Mouse (Mus musculus) T-cell, adult 2 months (primary cell): ENCODE data around the gene Psmg3.

Source experiments
- DNase-seq: peaks from one replicate; pipeline ENCODE4 v3.0.0; 2022; ENCODE audit warnings: low spot score

The Psmg3 gene

DNA sequence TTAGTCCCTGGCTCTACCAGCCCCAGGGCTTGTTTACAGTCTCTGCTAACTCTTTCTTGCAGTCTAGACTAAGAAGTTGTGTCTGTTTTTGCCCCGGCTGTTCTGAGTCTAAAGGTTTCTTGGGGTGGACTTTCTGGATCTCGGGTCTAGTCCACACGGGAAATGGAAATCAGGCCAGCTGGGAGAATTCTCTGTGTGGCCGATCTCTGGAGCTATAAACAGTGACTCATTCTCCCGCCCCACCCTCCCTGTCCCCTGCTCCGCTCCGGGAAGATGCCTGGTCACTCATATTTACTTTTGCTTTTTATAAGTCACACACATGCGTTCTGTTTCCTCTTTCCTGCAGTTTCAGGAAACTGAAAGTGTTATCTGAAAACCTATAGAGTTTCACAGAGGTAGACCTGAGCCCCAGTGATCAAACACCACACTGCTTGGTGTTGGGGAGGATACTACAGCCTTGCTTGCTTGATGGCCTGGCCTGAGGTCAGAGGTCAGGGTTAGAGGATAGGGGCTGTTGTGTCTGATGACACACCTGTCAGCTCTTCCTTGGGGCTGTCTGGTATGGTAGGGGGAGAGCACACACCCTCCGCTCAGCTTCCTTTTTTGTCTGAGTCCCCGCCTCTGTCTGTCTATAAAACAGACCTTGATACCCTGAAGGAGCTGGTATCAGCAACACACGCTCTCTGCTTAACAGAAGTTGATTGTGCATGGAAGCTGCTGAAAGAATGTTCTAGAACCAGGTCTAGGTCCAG is 33.2 kb downstream of the Psmg3 start:
- DNase-seq, result no peak

GRCm38 (mm10) chr5:139792966-139793337 is 33.7 kb downstream of the Psmg3 start:
- no peak for DNase-seq

DNA sequence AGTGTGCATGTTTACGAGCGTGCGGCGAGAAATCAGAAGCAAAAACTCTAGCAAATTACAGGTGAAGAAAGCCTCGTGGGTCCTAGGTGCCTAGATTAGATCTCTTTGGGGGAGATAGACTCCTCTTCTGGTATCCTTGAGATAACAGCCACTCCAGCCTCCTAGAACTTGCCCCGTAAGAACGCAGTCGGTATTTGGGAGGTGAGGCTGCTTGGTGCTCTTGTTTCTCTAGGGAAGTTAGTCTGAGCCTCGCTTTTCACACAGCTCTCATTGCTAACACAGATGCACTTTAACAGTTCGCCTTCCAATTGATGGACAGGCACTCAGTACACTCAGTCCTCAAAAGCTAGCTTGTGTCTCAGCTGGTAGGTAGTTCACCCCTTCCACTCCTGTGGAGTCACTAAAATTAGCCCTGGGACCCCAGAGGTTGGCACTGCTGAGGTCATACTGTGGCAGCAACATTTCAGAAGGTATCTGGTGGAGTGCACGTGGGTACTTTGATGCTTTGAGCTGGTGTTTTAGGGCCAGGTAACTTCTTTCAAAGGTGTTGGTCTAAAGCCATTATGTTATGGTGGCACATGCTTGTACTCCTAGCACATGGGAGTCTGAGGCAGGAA is 34.4 kb downstream of the Psmg3 start:
- DNase-seq, result no peak

DNA sequence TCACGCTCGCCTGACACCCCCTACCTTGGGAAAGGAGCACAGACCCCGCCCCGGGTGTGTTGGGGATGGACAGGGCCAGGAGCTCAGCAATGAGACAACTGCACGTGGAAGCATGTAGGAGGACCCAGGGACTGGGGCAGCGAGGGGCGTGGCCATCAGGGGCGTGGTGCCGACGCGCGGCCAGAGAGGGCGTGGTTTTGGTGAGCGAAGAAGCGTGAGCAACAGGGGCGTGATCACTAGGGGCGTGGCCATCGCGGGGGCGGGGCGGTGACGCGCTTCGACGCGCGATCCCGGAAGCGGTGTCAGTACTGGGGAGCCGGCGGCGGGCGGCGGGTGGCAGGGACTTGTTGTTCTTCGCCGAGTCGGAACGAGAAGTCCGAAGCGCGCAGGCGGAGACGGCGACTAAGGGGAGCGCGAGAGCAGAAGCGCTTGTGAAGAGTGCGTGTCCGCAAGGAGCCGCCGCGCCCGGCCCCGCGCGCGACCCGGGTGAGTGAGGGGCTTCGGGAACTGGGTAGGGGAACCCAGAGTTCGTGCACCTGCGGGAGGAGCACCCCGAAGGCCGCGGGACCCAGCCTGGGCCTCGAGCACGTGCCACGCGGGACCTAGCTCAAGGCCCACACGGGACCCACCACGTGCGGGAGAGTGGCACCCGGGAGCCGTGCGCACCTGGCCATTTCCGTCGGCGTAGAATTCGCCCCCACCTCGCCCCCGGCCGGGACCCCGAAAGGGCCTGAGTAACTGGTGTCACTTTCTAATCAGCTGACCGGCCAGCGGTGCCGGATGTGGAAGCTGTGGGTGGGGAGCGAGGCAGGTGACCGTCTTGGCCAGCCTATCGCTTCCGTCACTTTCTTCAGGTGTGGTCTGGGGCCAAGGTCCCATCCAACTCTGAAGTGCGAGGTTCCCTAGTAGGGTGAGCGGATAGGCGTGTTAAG is 35.2 kb downstream of the Psmg3 start, which contains the start of gene Mafk:
Gene Mafk, plus strand, starts transcription at position 287 of the 932 bp plus-strand sequence.
- DNase-seq, result peak; percentile 98

DNA sequence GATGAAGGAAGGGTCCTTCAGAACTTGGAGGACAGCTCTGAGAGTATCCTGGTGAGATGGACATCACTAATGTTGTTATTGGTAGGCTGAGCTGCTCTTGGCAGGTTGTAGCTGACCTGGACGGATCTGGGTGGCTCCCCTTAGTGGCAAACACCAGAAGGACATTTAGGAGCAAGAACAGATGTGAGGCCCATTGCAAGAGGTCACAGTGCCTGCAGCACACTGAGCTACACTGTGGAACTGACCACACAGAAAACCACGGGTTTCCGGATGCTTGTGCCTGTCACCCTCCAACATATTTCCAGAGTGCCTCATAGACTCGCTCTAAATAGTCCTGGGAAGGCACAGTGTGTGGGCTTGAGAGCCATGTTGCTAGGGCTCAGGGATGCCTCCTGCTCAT is 37.2 kb downstream of the Psmg3 start:
- DNase-seq, result no peak

GRCm38 (mm10) chr5:139781406-139781805 is 45.3 kb downstream of the Psmg3 start:
- DNase-seq, result no peak

DNA sequence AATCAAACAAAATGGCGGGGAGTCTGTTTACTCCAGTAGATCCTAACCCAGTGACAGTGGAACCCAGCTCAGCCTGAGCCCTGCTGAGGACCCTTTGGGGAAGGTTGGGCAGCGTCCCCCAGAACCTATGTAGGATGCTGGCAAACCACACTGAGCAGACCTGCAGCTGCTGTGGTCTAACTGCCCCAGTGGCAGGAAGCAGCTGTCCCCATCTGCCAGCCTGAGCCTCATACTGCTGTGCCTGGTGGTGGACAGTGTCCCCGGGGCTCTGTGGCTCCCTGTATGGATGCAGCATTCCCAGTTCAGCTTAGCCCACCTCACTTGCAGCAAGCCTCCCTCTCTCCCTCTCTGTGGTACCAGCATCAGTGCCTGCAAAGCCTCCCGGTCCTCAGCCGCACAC is 49.7 kb downstream of the Psmg3 start:
- DNase-seq, result no peak

DNA sequence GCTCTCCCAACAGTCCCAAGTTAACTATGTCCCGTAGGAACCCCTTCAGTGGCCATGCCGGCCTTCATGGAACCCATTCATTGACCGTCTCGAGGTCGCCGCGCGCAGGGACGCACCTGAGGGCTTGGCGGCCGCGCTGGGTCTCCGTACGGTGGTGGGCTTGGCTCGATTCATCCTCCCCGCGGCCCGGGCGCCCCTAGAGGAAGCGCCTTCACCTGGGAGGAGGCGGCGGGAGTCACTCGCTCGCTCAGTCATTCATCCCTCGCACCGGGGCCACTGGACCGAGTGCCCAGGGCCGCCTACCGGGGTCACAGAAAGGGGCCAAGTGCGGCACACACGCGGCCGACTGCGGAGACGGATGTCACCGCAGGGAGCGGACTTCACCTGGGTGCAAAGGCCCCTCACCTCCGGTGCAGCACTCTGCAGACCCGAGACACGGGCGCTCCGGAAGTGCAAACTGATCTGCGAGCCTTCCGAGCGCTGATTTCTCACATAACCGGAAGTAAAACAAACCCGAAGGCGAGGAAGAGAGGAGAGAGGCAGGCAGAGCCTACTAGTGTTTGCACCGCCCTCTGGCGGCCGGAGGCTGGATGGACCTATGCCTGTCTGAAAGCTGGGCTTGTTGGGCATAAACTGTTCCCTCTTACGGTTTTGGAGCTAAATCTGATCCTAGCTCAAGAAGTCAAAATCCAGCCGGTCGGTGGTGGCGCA is 51.3 kb downstream of the Psmg3 start, which contains the start of gene Ints1:
Gene Ints1, minus strand, starts transcription at position 459 of the 711 bp plus-strand sequence.
- DNase-seq, result peak; percentile 94
